Mouse (Mus musculus) limb, embryonic 12.5 days (tissue): Measurements from ENCODE around the gene Egr2. TPM values are rescaled to one million over a fixed set of nuclear protein-coding genes. Genes with fewer than 3 reads are reported as not detected.

Source experiments
- ATAC-seq: fragments of 200-750 bp; cut with Nextera tagmentation; 2 replicates; pipeline ENCODE4 v1.8.0; 2017; ENCODE audit warnings: low read depth, moderate TSS enrichment; ENCODE audit not compliant: insufficient number of reproducible peaks, insufficient read depth, low FRiP score, low TSS enrichment
- H3K27ac ChIP-seq: fragments of 300-500 bp; sonication (generic); 2 replicates; pipeline ENCODE4 v1.5.1; 2016; ENCODE audit warnings: mild to moderate bottlenecking, moderate library complexity
- H3K27me3 ChIP-seq: fragments of 300-500 bp; sonication (generic); 2 replicates; pipeline ENCODE4 v1.6.1; 2016; ENCODE audit warnings: mild to moderate bottlenecking, moderate library complexity
- H3K36me3 ChIP-seq: fragments of 300-500 bp; sonication (generic); 2 replicates; pipeline ENCODE4 v1.6.1; 2016; ENCODE audit warnings: mild to moderate bottlenecking, moderate library complexity
- H3K4me1 ChIP-seq: fragments of 300-500 bp; sonication (generic); replicated peaks from 2 replicates; pipeline ENCODE4 v1.6.1; 2016
- H3K4me2 ChIP-seq: fragments of 300-500 bp; sonication (generic); 2 replicates; pipeline ENCODE4 v1.6.1; 2016; ENCODE audit warnings: mild to moderate bottlenecking, moderate library complexity
- H3K4me3 ChIP-seq: fragments of 300-500 bp; sonication (generic); replicated peaks from 2 replicates; pipeline ENCODE4 v1.5.1; 2016; ENCODE audit warnings: mild to moderate bottlenecking
- H3K9ac ChIP-seq: fragments of 300-500 bp; sonication (generic); replicated peaks from 2 replicates; pipeline ENCODE4 v1.6.1; 2016; ENCODE audit warnings: mild to moderate bottlenecking, moderate library complexity
- H3K9me3 ChIP-seq: fragments of 300-500 bp; sonication (generic); 2 replicates; pipeline ENCODE4 v1.6.1; 2016; ENCODE audit warnings: mild to moderate bottlenecking, moderate library complexity
- WGBS: fragments of 180-500 bp; shearing (Covaris S2); methylation state at CpG from one replicate; pipeline ENCODE4 v1.1.7; 2016; 5-methylcytosine and 5-hydroxymethylcytosine counted together
- polyA plus RNA-seq: library from polyadenylated mRNA; unstranded; fragments of >200 nt; fragmentation: Nextera tagmentation; extraction: Ambion mirVana; gene quantifications from 2 replicates; pipeline ENCODE4 v1.2.1, GENCODE M21; 2016

Gene Egr2
- polyA plus RNA-seq, 1 experiment from 2014 or later = 0.19 TPM

DNA sequence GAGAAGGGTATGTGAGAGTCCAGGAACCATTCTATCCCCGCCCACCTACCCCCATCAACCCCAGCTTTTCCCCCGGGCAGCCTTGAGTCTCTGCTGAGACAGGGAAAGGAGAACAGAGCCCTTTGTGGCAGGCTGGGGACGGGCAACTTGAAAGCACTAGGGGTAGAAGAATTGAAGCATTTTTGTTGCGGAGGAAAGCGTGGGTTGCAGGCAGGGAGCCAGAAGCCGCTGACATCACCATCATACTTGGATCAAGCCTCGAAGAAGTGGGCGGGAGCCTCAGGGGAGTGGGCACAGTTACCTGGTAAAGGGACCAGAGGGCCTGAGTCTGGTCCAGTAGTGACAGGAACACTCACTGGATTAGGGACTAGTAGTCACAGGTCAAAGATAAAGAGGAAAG lies 23.1 kb upstream of the Egr2 start:
- no peak overlapping the region for H3K4me2 ChIP-seq
- H3K36me3 ChIP-seq = no peaks in the 10 kb centered on the region
- H3K27me3 ChIP-seq = no peaks in the 10 kb centered on the region
- 74% methylated on average over 8 of the region's 8 CpGs for WGBS
- ATAC-seq = no peak
- no peak overlapping the region; the same call in 1 of the 2 replicates for H3K9ac ChIP-seq
- no peak overlapping the region for H3K4me3 ChIP-seq
- no peaks in the 10 kb centered on the region for H3K9me3 ChIP-seq
- no peaks in the 10 kb centered on the region for H3K4me1 ChIP-seq
- H3K27ac ChIP-seq = no peak overlapping the region

DNA sequence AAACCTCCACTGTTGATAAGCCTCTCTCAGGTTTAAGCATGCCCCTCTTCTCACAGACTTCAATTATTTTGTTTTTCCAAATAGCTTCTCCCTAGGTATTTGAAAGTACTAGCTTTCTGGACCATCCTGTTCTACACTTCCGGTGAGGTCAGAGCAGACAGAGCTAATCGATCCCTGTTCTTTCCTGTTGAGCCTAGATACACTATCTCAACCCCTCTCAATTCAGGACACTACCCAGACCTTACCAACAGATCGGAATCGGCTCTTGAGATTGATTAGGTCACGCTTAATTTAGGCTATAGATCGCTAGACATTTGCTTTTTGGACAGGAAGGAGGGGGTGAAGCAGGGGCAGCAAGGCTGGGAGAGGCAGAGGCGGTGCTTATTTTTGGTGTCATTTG lies 22.4 kb upstream of the Egr2 start:
- Histone ChIP-seq H3K4me1 (no peaks in the 10 kb centered on the region), H3K36me3 (no peaks in the 10 kb centered on the region), H3K27me3 (no peaks in the 10 kb centered on the region), H3K4me2 (no peak overlapping the region), H3K27ac (no peak overlapping the region), H3K9ac (no peak overlapping the region), H3K4me3 (no peak overlapping the region), H3K9me3 (no peaks in the 10 kb centered on the region)
- no peak for ATAC-seq
- 78% methylated on average over 7 of the region's 7 CpGs for WGBS

DNA sequence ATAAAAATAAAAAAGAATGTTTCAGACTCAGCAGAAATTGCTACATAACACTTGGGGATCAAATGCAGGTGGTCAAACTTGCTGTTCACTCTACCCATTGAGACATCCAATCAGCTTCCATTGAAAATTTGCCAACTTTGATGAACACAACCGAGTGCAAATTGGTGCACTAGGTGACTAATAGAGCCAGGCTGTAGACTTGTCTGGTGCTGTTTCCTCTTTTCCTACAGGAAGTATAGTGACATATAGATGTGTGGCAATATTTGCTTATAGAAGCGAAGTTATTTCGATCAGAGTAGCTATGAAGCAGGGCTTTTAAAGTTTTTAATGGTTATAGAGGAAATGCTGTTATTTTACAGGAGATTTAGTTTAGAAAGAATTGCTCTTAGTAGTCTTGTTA lies 16.5 kb upstream of the Egr2 start:
- WGBS = 87% methylated on average over 3 of the region's 3 CpGs
- no peaks in the 10 kb centered on the region for H3K4me1 ChIP-seq
- H3K27me3 ChIP-seq = no peaks in the 10 kb centered on the region
- ATAC-seq = no peak
- no peaks in the 10 kb centered on the region for H3K36me3 ChIP-seq
- H3K9ac ChIP-seq = no peak overlapping the region
- H3K4me3 ChIP-seq = no peak overlapping the region
- H3K9me3 ChIP-seq = no peaks in the 10 kb centered on the region
- H3K27ac ChIP-seq = no peak overlapping the region
- H3K4me2 ChIP-seq = no peak overlapping the region

DNA sequence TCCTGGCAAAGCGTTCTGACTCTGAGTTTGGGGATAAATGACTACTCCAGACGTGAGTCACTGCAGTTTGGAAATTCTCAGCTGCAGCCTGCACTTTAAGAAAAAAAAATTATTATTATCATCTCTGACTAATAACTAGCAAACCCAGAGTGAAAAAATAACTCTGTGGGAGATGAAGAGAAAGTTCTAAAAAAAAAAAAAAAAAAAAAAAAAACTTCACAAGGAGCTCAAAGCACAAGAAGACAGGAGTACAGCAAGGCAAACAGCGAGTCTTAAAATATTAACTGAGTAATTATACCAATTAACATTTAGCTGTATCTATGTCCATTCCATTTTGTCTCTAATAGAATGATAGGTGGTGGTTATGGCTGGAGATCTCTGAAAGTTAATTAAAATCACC lies 11.1 kb upstream of the Egr2 start:
- Histone ChIP-seq H3K9me3 (no peaks in the 10 kb centered on the region), H3K4me1 (no peaks in the 10 kb centered on the region), H3K36me3 (no peaks in the 10 kb centered on the region), H3K27me3 (no peaks in the 10 kb centered on the region), H3K27ac (no peak overlapping the region), H3K9ac (no peak overlapping the region), H3K4me3 (no peak overlapping the region), H3K4me2 (no peak overlapping the region)
- ATAC-seq = no peak
- WGBS = 76% methylated on average over 3 of the region's 3 CpGs

DNA sequence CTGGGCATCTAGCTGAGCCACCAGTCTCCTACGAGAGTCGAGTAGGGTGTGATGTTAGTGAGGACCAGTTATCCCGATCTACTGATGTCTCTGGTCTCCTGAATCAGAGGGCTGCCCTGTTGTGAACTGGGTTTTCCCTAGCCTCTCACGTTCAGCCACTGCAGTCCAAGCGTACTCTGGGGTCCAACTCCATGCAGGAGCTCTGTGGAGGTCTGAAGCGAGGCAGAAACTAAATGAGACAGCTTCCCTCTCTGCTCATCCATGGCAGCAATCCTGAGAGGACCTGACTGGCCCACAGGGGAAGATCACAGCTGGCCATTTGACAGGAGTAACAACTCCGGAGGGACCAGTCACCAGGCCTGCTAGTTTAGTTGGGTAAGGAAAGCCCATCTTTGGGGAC lies 10.6 kb upstream of the Egr2 start:
- no peaks in the 10 kb centered on the region for H3K36me3 ChIP-seq
- H3K27me3 ChIP-seq = no peaks in the 10 kb centered on the region
- no peak overlapping the region for H3K4me2 ChIP-seq
- no peak overlapping the region for H3K4me3 ChIP-seq
- H3K9me3 ChIP-seq = no peaks in the 10 kb centered on the region
- H3K9ac ChIP-seq = no peak overlapping the region
- H3K27ac ChIP-seq = no peak overlapping the region
- H3K4me1 ChIP-seq = no peaks in the 10 kb centered on the region
- ATAC-seq = no peak
- WGBS = 80% methylated on average over 7 of the region's 7 CpGs

DNA sequence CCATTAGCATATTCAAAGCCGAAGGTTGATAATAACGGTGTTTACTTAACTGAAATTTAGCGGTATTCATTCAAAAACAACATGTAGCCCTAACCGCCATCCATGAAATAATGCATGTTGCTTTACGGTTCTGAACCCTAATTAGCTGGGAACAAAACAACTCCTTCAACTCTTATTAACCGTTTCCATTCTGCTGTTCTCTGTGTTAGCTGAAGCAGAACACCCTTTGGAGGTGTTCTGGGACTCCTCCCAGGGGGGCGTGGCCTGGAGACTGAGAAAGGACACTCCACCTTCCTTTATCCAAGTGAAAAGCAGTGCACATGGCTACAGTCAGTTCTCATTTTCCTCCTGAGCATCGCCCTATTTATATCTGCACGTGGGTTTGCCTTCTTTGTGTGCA lies 8.8 kb upstream of the Egr2 start:
- Histone ChIP-seq H3K4me3 (no peak overlapping the region), H3K27ac (no peak overlapping the region), H3K4me2 (no peak overlapping the region), H3K9ac (no peak overlapping the region), H3K36me3 (no peaks in the 10 kb centered on the region), H3K4me1 (no peaks in the 10 kb centered on the region), H3K27me3 (peaks cover 5% of the 10 kb centered on the region; the same call in 1 of the 2 replicates), H3K9me3 (no peaks in the 10 kb centered on the region)
- WGBS = 72% methylated on average over 9 of the region's 9 CpGs
- no peak for ATAC-seq

DNA sequence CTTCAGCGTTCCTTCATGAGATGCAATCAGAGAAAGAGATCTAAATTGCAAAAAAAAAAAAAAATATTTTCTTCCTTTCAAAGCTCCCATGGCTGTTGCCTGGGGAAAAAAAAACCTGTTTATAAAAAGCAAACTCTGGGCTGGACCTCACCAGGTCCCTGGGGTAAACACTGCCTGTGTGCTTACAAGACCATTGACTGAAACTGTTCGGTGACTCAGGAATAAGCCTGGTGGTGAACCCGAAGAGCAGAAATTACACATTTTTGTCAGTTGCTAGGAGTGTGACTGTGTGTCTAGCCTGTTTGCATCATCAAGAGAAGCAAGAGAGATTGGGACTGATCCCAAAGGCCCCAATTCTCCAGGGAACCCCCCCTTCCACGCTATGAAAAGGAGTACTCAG lies 5.5 kb upstream of the Egr2 start:
- Histone ChIP-seq H3K4me3 (no peak overlapping the region), H3K4me1 (no peaks in the 10 kb centered on the region), H3K9me3 (no peaks in the 10 kb centered on the region), H3K27me3 (peaks cover 37% of the 10 kb centered on the region), H3K36me3 (no peaks in the 10 kb centered on the region), H3K4me2 (no peak overlapping the region), H3K27ac (no peak overlapping the region), H3K9ac (no peak overlapping the region)
- WGBS = 83% methylated on average over 4 of the region's 4 CpGs
- ATAC-seq = no peak

DNA sequence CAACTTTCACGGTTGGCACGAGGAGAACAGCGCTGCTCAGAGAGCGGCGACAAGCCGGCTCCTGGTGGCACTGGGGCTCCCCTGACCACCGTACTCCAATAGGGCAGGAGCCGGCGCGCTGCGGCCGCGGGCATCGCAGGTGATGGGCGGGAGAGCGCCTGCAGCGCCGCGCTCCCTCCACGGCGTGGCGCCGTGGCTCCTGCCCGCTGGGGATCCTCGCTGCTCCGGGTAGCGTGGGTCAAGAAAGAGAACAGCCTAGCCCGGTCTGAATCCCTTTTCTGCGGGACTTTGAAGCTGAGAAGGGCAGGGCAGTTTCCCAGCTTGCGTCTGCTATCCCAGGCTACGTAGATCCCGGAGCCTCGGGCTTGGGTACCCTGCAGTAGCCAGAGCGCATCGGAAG lies 697 bp downstream of the Egr2 start:
- under 1% methylated on average over 35 of the region's 35 CpGs for WGBS
- no peak overlapping the region for H3K27ac ChIP-seq
- H3K36me3 ChIP-seq = no peaks in the 10 kb centered on the region
- peak; percentile 12; the same call in 1 of the 2 replicates for ATAC-seq
- H3K4me2 ChIP-seq = peak overlapping the region; percentile 99
- H3K27me3 ChIP-seq = peaks cover 92% of the 10 kb centered on the region
- peaks cover 40% of the 10 kb centered on the region for H3K4me1 ChIP-seq
- H3K4me3 ChIP-seq = peak overlapping the region; percentile 51
- H3K9ac ChIP-seq = peak overlapping the region; percentile 35; the same call in 1 of the 2 replicates
- H3K9me3 ChIP-seq = no peaks in the 10 kb centered on the region

DNA sequence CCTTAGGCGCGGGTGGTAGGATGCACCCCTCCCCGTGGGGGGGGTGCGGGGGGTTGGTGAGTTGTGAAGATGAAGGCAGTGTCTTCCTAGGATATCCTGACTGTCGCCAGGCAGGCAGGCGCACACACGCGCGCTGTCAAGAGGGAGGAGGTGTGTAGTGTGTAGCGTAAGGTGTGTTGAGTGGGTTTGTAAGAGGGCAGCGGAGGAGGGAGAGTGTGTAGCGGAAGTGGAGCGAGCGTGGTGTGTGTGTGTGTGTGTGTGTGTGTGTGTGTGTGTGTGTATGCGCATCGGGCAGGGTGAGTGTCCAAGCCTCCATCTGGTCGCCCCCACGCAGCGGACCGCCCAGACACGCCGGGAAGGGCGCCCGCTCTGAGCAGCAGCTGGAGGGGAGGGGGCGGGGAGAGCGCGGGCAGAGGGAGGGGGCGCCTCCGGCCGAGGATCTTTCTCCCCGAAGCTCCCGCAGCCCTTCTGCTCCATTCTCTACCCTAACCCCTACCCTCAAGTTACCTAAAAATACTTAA lies 1.4 kb downstream of the Egr2 start:
- peaks cover 92% of the 10 kb centered on the region for H3K27me3 ChIP-seq
- peaks cover 42% of the 10 kb centered on the region for H3K4me1 ChIP-seq
- peak overlapping the region; percentile 35 for H3K9ac ChIP-seq
- no peaks in the 10 kb centered on the region for H3K9me3 ChIP-seq
- WGBS = 0% methylated on average over 28 of the region's 32 CpGs
- no peaks in the 10 kb centered on the region for H3K36me3 ChIP-seq
- H3K4me3 ChIP-seq = peak overlapping the region; percentile 51
- no peak overlapping the region for H3K27ac ChIP-seq
- H3K4me2 ChIP-seq = peak overlapping the region; percentile 99
- ATAC-seq = peak; percentile 29

DNA sequence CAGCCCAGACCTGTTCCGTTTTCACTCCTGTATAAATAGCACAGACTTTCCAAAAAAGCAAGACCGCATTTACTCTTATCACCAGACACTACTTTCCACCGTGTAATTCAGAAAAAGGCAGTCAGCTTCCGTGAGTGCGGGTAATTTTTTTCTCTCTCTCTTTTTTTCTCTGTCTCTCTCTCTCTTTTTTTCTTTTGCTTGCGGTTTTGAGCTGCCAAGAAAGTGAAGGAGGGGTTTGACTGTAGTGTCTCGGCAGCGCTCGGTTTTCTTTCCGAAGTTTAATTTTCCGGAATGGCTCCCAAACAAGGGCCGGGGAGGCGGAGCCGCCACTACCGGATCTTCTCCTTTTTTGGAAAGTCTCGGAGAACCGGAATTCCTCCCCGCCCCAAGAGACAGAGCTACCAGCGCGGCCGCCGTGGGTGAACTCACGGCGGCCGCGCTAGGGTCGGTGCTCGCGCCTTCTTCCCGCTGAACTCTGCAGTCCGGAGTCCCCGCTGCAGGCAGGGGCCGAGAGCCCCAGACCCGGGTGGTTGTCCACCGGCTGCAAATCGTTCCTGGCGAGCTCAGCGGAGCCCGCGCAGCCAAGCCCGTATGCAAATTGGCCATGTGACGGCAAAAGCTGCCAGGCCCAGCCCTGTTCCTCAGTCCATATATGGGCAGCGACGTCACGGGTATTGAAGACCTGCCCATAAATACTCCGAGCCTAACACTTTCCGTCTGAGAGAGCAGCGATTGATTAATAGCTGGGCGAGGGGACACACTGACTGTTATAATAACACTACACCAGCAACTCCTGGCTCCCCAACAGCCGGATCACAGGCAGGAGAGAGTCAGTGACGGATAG lies 2.1 kb downstream of the Egr2 start:
- Histone ChIP-seq H3K9ac (peak overlapping the region; percentile 49; the same call in 1 of the 2 replicates), H3K27ac (no peak overlapping the region), H3K9me3 (no peaks in the 10 kb centered on the region), H3K4me2 (peak overlapping the region; percentile 99), H3K27me3 (peaks cover 90% of the 10 kb centered on the region), H3K4me1 (peaks cover 42% of the 10 kb centered on the region), H3K36me3 (no peaks in the 10 kb centered on the region), H3K4me3 (peak overlapping the region; percentile 51)
- under 1% methylated on average over 51 of the region's 51 CpGs for WGBS
- peak; percentile 91 for ATAC-seq

DNA sequence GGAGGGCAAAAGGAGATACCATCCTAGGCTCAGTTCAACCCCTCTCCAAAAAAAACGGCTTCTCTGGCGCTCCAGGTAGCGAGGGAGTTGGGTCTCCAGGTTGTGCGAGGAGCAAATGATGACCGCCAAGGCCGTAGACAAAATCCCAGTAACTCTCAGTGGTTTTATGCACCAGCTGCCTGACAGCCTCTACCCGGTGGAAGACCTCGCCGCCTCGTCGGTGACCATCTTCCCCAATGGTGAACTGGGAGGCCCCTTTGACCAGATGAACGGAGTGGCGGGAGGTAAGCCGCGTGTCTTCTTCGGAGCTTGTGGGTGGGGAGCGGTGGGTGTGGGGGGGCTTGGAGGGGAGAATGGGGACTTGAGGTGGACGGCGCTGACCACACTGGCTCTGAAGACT lies 2.8 kb downstream of the Egr2 start:
- no peak for ATAC-seq
- Histone ChIP-seq H3K27me3 (peaks cover 88% of the 10 kb centered on the region), H3K4me2 (peak overlapping the region; percentile 99), H3K36me3 (no peaks in the 10 kb centered on the region), H3K9me3 (no peaks in the 10 kb centered on the region), H3K4me3 (peak overlapping the region; percentile 51), H3K4me1 (peaks cover 42% of the 10 kb centered on the region), H3K27ac (no peak overlapping the region), H3K9ac (no peak overlapping the region)
- 0% methylated on average over 18 of the region's 19 CpGs for WGBS
